Mouse (Mus musculus) heart, embryonic 10.5 days (tissue): Measurements from ENCODE around the gene Foxi1. TPM values are rescaled to one million over a fixed set of nuclear protein-coding genes. Genes with fewer than 3 reads are reported as not detected.

ENCODE experiments used
- DNase-seq: peaks from one replicate; pipeline ENCODE4 v3.0.0-alpha.2; 2017; ENCODE audit warnings: low spot score
- H3K27ac ChIP-seq: fragments of 300-500 bp; sonication (generic); 2 replicates; pipeline ENCODE4 v1.5.1; 2016; ENCODE audit warnings: mild to moderate bottlenecking
- H3K27me3 ChIP-seq: fragments of 300-500 bp; sonication (generic); 2 replicates; pipeline ENCODE4 v1.6.1; 2016; ENCODE audit warnings: mild to moderate bottlenecking; ENCODE audit not compliant: poor library complexity, insufficient read depth, severe bottlenecking
- H3K36me3 ChIP-seq: fragments of 300-500 bp; sonication (generic); 2 replicates; pipeline ENCODE4 v1.6.1; 2016; ENCODE audit warnings: mild to moderate bottlenecking, moderate library complexity
- H3K4me1 ChIP-seq: fragments of 300-500 bp; sonication (generic); 2 replicates; pipeline ENCODE4 v1.6.1; 2016; ENCODE audit warnings: mild to moderate bottlenecking
- H3K4me3 ChIP-seq: fragments of 300-500 bp; sonication (generic); 2 replicates; pipeline ENCODE4 v1.5.1; 2016; ENCODE audit warnings: mild to moderate bottlenecking, moderate library complexity
- H3K9me3 ChIP-seq: fragments of 300-500 bp; sonication (generic); 2 replicates; pipeline ENCODE4 v1.6.1; 2016; ENCODE audit warnings: mild to moderate bottlenecking, moderate library complexity
- WGBS: fragments of 180-500 bp; shearing (Covaris S2); methylation state at CpG from one replicate; pipeline ENCODE4 v1.1.7; 2016; 5-methylcytosine and 5-hydroxymethylcytosine counted together
- polyA plus RNA-seq: library from polyadenylated mRNA; unstranded; fragments of >200 nt; fragmentation: Nextera tagmentation; extraction: Ambion mirVana; gene quantifications from 2 replicates; pipeline ENCODE4 v1.2.1, GENCODE M21; 2016

Gene Foxi1
- polyA plus RNA-seq, 1 experiment from 2014 or later = not detected

DNA sequence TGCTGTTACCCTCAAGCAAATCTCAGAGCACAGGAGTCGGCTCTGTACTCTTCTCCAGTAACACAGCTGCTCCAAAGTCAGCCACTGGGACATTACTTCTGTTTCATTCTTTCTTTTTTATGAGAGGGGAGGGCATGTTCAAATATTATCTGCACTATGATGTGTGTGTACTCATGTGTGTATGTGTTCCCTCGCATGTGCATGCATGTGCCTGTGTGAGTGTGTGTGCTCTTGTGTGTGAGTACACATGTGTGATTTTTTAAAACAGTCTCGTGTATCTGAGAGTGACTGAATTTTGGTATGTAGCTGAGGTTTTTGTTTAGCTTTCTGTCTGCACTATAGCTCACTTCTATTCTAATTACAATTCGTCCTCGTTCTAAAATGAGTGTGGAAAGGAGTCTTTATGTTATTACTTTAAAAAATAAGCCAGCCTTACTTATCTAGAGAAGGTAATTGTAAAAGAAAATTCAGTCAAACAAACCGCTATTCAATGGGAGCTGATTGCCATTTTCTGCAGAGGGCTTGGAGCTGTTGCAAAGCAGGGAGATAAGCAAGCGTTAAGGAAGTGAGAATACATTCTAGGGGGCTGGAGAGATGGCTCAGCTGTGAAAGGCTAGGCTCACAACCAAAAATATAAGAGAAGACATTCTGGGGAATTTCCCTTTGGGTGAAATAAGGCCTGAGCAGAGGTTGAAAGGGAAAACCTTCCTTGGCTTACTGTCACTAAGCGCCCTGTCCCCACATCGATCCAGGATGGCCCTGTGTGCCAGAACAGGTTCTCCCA, 13.5 kb downstream of the Foxi1 start:
- H3K9me3 ChIP-seq = no peaks in the 10 kb centered on the region
- WGBS = 52% methylated on average over 9 of the region's 9 CpGs
- peaks cover 9% of the 10 kb centered on the region; the same call in 1 of the 2 replicates for H3K4me1 ChIP-seq
- no peak overlapping the region for H3K4me3 ChIP-seq
- H3K27me3 ChIP-seq = no peaks in the 10 kb centered on the region
- no peak for DNase-seq
- no peak overlapping the region for H3K27ac ChIP-seq
- no peaks in the 10 kb centered on the region for H3K36me3 ChIP-seq

DNA sequence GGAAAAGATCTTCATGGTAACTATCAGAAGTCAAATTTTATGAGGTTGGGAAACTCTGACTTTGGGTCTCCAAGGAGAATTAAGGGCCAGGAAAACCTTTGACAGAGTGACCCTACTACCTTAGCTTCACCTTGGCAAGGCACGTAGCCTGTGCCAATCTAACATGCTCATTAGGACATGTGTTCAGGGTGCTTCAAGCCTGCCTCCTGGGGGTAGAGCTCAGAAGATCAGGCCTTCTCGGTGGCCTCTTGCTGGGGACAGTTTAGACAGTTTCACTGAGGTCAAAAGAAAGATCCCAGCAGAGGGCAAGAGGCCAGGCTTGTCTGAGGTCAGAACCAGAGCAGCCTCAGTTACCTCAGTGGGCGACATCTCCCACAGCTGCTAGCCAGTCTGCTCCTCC, 14.2 kb downstream of the Foxi1 start:
- H3K36me3 ChIP-seq = no peaks in the 10 kb centered on the region
- no peak overlapping the region for H3K4me3 ChIP-seq
- DNase-seq = no peak
- no peaks in the 10 kb centered on the region for H3K9me3 ChIP-seq
- WGBS = 39% methylated on average over 3 of the region's 3 CpGs
- peaks cover 9% of the 10 kb centered on the region; the same call in 1 of the 2 replicates for H3K4me1 ChIP-seq
- no peak overlapping the region for H3K27ac ChIP-seq
- no peaks in the 10 kb centered on the region for H3K27me3 ChIP-seq

DNA sequence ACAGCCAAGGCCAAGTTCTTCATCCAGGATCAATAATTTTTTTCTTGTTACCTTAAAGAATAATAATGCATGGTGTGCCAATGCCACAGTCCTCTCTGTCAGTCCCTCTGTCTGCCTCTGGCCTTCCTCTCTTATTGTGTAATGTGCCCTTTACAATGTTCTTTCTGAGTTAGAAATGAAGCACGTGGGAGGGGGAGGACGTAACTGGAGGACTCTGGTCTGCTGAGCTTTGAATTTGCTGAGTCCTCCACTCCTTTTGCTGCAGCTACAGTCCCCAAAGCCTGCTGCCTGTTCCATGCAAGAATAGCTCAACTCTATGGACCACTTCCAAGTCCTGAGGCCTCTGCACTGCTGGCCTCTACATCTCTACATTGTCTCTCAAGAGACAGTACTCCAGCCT, 23.6 kb downstream of the Foxi1 start:
- H3K4me1 ChIP-seq = peaks cover 6% of the 10 kb centered on the region; the same call in 1 of the 2 replicates
- WGBS = 72% methylated on average over 2 of the region's 2 CpGs
- no peaks in the 10 kb centered on the region for H3K36me3 ChIP-seq
- no peaks in the 10 kb centered on the region for H3K9me3 ChIP-seq
- no peak overlapping the region for H3K4me3 ChIP-seq
- H3K27ac ChIP-seq = no peak overlapping the region
- no peaks in the 10 kb centered on the region for H3K27me3 ChIP-seq
- no peak for DNase-seq

DNA sequence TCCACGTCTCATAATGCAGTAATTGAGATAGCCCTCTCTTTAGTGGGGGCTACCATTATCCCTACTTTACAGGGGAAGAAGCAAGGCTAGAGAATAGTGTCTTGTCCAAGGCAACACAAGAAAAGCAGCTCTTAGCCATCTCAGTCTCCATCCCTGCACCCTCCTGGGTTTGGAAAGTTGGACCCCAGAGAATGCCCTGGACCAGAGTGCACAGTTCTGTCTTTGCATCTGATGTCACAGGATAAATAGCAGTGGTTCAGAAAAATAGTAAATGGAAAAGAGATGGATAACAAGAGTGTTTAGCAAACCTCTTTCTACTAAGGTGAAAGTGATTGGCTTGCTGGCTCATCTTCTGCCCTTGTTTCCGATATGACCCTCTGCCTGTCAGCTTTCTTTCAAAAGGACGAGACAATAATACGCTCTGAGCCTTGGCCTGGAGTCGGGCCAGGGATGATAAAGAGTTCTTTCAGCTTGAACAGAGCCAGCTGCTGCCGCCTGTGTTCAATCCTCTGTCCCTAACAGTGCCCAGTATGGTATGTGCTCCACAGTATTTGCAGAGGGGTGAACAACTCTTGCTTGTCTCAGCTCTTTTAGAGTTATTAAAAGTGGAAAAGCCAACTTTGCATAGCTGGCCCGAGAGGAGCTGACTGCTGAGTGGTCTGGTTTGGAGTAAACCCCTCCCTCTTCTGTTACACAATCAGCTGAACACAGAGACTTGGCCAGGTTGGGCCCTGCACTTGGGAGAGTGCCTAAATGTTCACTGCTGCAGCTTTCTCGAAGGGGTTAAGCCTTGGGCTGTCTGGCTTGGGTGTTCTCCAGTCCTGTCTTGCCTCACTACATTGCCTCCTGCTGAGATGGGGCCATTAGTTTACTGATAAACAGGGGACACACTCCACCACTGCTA, 26.4 kb downstream of the Foxi1 start:
- no peak overlapping the region for H3K27ac ChIP-seq
- 40% methylated on average over 8 of the region's 8 CpGs for WGBS
- H3K4me3 ChIP-seq = no peak overlapping the region
- H3K36me3 ChIP-seq = no peaks in the 10 kb centered on the region
- peaks cover 6% of the 10 kb centered on the region; the same call in 1 of the 2 replicates for H3K4me1 ChIP-seq
- no peaks in the 10 kb centered on the region for H3K27me3 ChIP-seq
- H3K9me3 ChIP-seq = no peaks in the 10 kb centered on the region
- no peak for DNase-seq

DNA sequence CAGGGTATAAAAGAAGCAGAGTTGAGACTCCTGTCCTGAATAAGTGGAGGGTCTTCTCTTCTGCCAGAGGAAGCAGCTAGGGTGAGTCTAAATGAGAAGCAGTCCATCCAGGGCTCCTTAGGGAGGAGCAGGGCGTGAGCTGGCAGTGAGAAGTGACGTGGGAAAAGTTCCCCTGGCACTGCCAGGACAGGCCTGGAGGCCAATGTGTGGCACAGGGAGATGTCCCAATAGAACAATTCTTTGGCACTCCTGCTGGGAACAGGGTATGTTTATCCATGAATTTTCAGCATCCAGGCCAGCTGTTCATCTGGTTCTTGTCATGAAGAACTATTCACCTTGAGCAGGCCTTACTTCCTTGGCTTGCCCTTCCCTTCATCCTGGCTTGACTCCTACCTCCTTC, 29.1 kb downstream of the Foxi1 start:
- Histone ChIP-seq H3K4me1 (peaks cover 10% of the 10 kb centered on the region; the same call in 1 of the 2 replicates), H3K9me3 (no peaks in the 10 kb centered on the region), H3K27ac (no peak overlapping the region), H3K36me3 (no peaks in the 10 kb centered on the region), H3K27me3 (no peaks in the 10 kb centered on the region), H3K4me3 (no peak overlapping the region)
- WGBS = 78% methylated on average over 2 of the region's 2 CpGs
- no peak for DNase-seq

DNA sequence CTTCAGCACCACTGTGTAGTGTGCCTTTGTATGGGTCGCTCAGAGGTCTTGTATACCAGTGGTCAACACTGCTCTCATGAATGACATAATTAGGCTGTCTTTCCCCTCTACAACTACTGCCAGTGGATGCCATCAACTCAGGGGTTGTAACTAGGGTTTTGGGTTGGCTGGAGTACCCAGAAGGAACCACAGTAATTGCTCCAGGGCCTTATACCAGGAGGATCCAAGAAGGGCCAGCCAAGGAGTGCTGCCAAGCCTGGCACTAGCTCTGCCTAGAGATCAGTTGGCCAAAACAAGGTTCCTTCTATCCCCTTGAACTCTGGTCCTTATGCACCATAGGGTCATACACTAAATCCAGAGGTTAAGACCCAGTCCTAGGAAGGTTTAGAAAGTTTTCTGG, 31.5 kb downstream of the Foxi1 start:
- DNase-seq = no peak
- Histone ChIP-seq H3K4me1 (peaks cover 4% of the 10 kb centered on the region; the same call in 1 of the 2 replicates), H3K27ac (no peak overlapping the region), H3K36me3 (no peaks in the 10 kb centered on the region), H3K9me3 (no peaks in the 10 kb centered on the region), H3K4me3 (no peak overlapping the region), H3K27me3 (no peaks in the 10 kb centered on the region)
- 84% methylated on average over 1 of the region's 1 CpGs for WGBS

DNA sequence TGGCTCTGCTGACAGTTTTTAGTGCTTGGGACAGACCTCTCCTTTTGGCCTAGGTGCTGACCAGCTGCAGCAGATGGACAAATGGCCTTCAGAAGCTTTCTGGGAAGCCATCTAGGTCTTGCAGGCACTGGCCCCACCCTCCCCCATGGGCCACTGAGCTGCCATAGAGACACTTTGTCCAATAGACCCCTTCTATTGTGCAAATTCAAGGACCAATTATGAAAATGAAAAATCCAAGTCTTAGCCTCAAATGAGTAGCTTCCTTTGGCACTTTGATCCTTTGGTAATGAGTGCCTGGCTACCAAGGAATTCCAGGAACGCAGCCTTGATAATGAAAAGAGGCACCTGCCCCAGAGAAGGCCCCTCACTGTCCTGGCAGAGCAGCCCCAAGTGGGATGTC, 36.7 kb downstream of the Foxi1 start:
- no peaks in the 10 kb centered on the region for H3K27me3 ChIP-seq
- H3K4me3 ChIP-seq = no peak overlapping the region
- H3K4me1 ChIP-seq = peaks cover 8% of the 10 kb centered on the region; the same call in 1 of the 2 replicates
- WGBS = 73% methylated on average over 1 of the region's 1 CpGs
- H3K36me3 ChIP-seq = no peaks in the 10 kb centered on the region
- no peak for DNase-seq
- H3K9me3 ChIP-seq = no peaks in the 10 kb centered on the region
- H3K27ac ChIP-seq = no peak overlapping the region

DNA sequence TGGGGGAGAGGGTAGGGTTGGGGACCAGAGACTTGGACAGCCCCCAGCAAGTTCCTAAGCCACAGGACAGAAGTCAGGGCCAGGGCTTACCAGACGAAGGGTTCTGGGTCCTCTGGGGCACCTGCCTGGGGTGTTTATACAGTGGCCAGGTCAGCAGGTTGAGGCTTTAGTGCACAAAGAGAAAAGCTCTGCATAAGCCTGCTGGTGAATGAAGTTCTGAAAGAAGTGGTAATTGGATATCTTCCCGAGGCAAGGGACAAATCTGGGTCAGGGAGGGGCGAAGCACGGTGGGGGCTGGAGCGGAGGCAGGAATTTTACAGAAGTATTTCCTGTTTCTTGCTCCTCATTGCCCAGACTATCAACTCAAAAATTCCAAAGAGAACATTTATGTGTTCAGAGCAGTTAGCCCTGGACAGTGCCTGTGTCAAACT, 38.4 kb downstream of the Foxi1 start:
- WGBS = 37% methylated on average over 5 of the region's 5 CpGs
- Histone ChIP-seq H3K36me3 (no peaks in the 10 kb centered on the region), H3K9me3 (no peaks in the 10 kb centered on the region), H3K4me1 (peaks cover 8% of the 10 kb centered on the region; the same call in 1 of the 2 replicates), H3K27ac (0 out of 2 replicates have a peak overlapping the region, but pooled peaks have one; percentile 42), H3K27me3 (no peaks in the 10 kb centered on the region), H3K4me3 (no peak overlapping the region)
- no peak for DNase-seq

DNA sequence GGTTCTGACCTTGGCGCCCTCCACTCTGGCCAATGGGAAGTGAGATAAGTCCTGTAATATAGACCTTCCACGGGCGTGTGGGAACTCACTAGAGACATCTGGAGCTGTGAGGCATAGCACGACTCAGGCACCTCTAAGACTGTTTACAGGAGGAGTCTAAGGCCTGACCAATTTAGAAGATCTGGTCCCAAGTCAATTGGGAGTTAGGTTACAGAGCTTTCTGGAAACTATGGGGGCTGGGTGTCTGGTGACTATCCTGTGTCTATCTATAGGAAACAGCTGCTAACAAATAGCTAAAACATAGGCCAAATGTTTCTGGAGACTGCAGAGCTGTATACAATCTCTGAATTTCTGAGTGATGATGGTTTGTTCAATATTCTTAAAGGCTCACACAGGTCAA, 41.5 kb downstream of the Foxi1 start:
- Histone ChIP-seq H3K9me3 (peaks cover 4% of the 10 kb centered on the region; the same call in 1 of the 2 replicates), H3K36me3 (no peaks in the 10 kb centered on the region), H3K27ac (no peak overlapping the region), H3K27me3 (no peaks in the 10 kb centered on the region), H3K4me3 (no peak overlapping the region), H3K4me1 (peaks cover 4% of the 10 kb centered on the region; the same call in 1 of the 2 replicates)
- WGBS = 70% methylated on average over 4 of the region's 4 CpGs
- no peak for DNase-seq

DNA sequence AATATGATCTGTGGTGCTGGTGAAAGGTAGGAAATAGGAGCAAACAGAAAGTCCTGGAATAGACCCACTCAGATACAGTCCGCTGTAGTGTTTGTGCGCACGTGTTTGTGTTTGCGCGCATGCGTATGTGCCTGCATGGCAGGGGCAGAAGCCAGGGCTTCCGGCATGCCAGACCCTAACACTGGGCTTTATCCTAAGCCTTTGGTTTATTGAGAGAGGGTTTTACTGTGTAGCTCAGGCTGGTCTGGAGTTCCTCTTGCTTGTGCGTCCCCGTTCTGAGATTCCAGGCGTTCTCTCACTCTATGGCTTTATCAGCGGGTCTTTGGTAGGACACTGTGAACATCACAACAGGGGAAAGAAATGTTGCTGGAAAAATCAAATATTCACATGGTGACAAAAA, 42.6 kb downstream of the Foxi1 start:
- Histone ChIP-seq H3K27ac (no peak overlapping the region), H3K4me3 (no peak overlapping the region), H3K36me3 (no peaks in the 10 kb centered on the region), H3K9me3 (peaks cover 6% of the 10 kb centered on the region; the same call in 1 of the 2 replicates), H3K4me1 (peaks cover 4% of the 10 kb centered on the region; the same call in 1 of the 2 replicates), H3K27me3 (no peaks in the 10 kb centered on the region)
- no peak for DNase-seq
- WGBS = 93% methylated on average over 11 of the region's 11 CpGs

DNA sequence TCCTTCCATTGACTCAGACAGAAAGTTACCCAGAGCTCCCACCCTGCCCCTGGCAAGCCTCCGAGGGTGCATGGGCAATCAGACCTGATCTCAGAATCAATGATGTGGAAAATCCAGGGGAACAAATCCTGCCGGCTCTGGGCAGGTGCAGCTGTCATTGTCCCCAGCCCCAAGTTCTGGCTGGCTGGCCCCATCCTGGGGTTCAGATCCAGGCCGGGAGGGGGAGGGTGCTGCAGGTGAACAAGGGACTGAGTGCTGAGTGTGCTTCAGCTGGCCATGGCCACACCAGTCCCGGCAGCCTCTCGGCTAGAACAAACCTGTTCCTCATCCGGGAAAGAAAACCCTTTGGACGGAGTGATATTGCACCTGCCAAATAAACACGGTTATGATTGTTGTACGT, 49.0 kb downstream of the Foxi1 start:
- Histone ChIP-seq H3K4me3 (no peak overlapping the region), H3K27ac (no peak overlapping the region), H3K4me1 (no peaks in the 10 kb centered on the region), H3K36me3 (no peaks in the 10 kb centered on the region), H3K9me3 (peaks cover 6% of the 10 kb centered on the region; the same call in 1 of the 2 replicates), H3K27me3 (peaks cover 4% of the 10 kb centered on the region; the same call in 1 of the 2 replicates)
- WGBS = 84% methylated on average over 9 of the region's 9 CpGs
- DNase-seq = no peak

DNA sequence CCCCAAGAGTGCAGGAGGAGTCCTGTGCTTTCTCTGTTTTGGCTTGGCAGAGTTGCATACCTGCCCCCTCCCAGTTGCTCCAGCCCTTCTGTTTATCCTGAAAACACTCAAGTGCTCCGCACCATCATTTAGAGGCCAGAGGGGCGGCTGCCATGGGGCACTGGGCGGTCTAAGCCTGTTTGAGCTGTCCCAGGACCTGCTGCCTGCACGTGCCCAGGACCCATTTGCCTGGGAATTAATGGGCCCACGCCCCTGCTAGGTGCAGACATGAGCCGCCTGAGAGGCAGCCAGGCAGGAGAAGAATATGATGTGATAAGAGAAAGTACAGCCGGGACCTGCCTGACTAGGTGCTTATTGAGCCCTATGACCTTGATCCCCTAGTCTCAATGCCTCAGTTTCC, 52.7 kb downstream of the Foxi1 start:
- Histone ChIP-seq H3K9me3 (no peaks in the 10 kb centered on the region), H3K27me3 (peaks cover 4% of the 10 kb centered on the region; the same call in 1 of the 2 replicates), H3K4me3 (no peak overlapping the region), H3K36me3 (no peaks in the 10 kb centered on the region), H3K27ac (no peak overlapping the region), H3K4me1 (no peaks in the 10 kb centered on the region)
- WGBS = 78% methylated on average over 7 of the region's 7 CpGs
- no peak for DNase-seq
